Mouse (Mus musculus) left cerebral cortex, postnatal 14 days (tissue): ENCODE data around the gene Ifi205. TPM values are rescaled to one million over a fixed set of nuclear protein-coding genes. Genes with fewer than 3 reads are reported as not detected.
"Not testable (repeated sequence)": the region's sequence is repeated elsewhere in the genome, so short reads cannot be mapped to it uniquely, and the experiment has no call there.

Experiments
- DNase-seq, 2 experiments: peaks; one replicate each; pipeline ENCODE4 v3.0.0; 2021 to 2022; ENCODE audit warnings: low spot score in 2 of 2, mixed read lengths in 1 of 2
- intact Hi-C: fragments of 180-260 bp; cut with DNase I; formaldehyde crosslinking; loops from one replicate; pipeline ENCODE4 v1.15.1; 2025
- long read RNA-seq, 2 experiments: library from polyadenylated mRNA; stranded (forward); transcript quantifications; one replicate each; pipeline ENCODE4 v2.0.0; 2021
- total RNA-seq, 2 experiments: library from RNA; stranded (reverse); gene quantifications; 2 replicates each; pipeline ENCODE4 v1.2.3; 2021

Gene Ifi205
- not detected for total RNA-seq
- long read RNA-seq, experiment 1, result 0 reads
- long read RNA-seq, experiment 2, result 0 reads

DNA sequence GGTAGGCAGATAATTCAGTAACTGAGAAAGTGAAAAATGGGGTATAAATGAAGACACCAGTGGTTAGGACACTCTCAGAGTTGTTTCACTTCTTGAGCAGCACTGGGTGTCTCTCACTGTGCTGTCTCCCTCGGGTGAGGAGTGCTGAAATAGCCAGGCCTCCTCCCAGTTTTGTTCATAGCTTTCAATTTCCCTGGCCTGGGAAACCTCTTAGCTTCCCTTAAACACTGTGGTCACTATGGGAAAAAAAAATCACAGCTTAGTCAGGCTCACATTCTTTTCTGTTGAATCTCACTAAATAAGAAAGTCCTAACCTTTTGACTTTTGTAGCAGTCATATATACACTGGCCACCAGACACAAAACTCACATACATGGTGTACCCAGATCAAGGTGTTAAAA is at the start of gene Ifi205:
Ifi205 (minus strand) TSS at position 113 of the 400 bp plus-strand sequence.
- intact Hi-C loops, result no loop called here
- no peak for DNase-seq

DNA sequence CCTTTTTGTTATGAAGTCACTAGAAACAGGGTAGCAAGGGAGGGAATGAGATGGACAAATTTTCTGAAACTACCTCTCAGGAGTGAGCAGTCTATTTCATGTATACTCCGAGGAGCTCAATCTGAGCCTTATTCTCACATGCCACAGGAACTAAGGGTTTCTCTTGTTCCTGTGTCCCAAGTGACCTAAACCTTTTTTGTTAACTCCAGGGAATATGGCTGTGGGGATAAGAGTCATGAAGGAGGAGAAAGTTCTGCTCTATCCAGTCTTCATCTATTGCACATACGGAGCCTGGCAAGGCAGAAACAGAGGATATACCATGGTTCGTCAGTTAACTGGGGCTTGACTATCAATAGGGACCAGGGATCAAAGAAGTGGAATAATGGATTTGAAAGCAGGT is 34.7 kb upstream of the Ifi205 start, which contains the start of gene Olfr430:
Olfr430 (plus strand) TSS at position 301 of the 400 bp plus-strand sequence.
- DNase-seq, result no peak
- intact Hi-C loops, result no loop called here

DNA sequence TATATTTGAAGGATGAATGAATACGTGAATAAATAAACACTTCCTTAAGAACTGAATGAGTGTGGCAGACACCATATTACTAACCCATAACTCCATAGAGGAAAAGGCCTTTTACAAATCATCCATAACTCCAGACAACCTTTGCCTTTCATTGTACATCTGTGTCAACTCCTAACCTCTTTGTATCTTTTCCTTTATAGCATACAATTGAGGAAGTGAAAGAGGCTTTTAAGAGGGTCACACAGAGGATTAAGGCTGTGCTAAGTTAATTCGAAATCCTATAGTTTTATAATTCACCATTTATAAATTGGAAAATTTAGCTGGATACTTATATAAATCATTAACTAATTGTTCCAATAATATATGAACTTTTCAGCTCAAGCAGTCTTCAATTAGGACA is 23.6 kb upstream of the Ifi205 start:
- DNase-seq, result no peak

DNA sequence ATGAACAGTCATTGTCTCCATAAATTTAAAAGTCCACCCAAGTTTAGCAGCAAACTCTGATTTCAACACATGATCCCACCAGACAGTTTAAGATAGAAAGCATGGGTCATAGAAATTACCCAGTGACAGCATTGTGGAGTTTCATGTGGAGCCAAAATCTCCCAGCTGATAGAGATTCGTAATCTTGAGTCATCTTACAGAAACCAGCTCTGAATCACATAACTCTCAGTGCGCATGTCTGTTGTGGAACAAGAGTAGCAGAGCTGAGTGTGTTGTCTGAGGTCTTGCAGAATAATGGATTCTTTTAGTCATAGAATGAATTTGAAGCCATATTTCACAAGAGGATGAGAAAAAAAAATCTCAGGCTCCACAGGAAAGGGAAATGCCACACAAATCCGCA is 21.4 kb upstream of the Ifi205 start:
- intact Hi-C loops, result no loop called here
- peak; percentile 2 to 10 for DNase-seq

More for the DNA sequence above, 23.6 kb upstream of the Ifi205 start:
- intact Hi-C loops, result no loop called here

DNA sequence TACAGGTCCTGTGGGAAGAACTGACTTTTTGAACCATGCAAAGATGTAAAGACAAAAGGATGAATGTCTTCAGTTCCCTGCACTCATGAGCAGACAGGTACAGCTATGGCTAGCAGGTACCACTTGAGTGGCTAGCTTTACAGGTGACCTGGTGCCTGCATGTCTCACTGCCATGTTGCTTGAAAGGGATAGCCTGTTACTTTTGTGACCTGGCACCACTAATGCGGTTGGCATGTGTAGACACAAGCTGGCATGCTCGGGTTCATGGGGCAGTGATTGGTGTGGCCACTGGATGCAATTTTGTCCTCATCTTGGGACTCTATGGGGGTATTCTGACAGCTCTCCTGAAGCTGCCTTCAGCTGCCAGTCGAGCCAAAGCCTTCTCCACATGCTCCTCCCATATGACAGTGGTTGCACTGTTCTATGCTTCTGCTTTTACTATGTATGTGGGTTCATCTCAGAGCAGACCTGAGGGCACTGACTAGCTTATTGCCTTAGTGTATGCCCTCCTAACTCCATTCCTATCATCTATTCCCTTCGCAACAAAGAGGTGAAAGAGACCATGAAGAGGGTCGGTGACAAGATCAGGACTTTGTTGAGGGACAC is 20.4 kb upstream of the Ifi205 start:
- no peak for DNase-seq
- intact Hi-C loops, result no loop called here

DNA sequence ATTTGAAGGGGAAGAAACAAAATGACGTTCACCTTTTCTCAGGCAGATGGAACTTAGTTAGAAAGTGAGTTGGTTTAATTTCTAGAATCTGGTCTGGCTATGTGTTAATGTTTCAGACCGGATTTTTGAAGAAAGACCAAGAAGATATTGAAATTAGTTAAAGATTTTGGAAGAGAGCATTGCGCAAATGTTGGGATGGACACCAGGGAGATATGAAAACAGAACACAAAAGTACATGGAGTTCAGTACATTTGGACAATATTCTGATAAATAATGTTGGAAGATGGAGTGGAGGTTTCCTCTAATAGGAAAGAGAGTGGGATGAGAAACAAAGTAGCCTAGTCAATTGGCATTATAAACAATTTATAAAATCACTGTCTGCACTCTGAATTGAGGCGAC is 19.9 kb upstream of the Ifi205 start:
- intact Hi-C loops, result no loop called here
- DNase-seq, result no peak

DNA sequence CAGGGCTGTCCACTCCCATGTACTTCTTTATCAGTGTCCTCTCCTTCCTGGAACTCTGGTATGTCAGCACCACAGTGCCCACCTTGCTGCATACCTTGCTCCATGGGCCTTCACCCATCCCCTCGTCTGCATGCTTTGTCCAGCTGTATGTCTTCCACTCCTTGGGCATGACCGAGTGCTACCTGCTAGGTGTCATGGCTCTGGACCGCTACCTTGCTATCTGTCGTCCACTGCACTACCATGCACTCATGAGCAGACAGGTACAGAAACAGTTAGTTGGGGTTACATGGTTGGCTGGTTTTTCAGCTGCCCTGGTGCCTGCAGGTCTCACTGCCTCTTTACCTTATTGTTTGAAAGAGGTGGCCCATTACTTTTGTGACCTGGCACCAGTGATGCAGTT is 18.9 kb upstream of the Ifi205 start:
- intact Hi-C loops, result no loop called here
- DNase-seq, result no peak

DNA sequence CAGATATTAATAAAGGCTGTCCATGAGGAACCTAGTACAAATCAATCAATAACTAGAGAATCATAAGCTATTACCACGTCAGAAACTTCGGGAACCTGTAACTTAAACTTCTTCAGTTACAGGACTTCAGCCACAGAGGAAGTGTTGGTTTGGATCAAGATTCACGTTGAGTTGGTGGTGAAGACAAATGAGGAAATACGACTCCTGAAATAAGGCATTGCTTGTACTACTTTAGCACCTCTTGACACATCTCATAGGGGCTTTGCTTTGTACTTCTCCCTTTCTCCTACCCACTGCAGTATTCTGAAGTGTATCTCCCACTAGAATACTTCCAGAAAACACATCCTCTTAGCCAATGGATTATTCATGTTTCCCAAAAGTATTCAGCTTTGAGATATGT is 17.7 kb upstream of the Ifi205 start:
- DNase-seq, intact Hi-C loops: not testable (repeated sequence)

DNA sequence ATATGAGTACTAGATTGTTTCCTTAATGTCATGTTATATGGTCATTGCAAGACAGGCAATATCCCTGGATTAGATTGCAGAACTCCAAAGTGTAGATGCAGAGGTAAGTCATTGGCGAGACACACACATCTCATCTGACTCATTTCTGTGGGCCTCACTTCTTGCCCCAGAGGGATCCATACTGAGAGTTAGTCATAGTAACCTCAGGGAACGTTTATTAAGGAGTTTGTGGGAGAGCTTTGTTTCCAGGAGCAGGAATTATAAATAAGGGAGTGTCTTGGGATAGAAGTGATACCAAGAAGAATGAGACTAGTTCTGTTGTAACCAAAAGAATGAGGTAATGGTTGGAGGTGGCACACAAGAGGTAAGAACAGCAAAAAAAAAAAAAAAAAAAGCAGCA is 17.3 kb upstream of the Ifi205 start, which contains the start of gene Olfr432:
Olfr432 (plus strand) TSS at position 313 of the 400 bp plus-strand sequence.
- intact Hi-C loops, result no loop called here
- DNase-seq, result no peak

DNA sequence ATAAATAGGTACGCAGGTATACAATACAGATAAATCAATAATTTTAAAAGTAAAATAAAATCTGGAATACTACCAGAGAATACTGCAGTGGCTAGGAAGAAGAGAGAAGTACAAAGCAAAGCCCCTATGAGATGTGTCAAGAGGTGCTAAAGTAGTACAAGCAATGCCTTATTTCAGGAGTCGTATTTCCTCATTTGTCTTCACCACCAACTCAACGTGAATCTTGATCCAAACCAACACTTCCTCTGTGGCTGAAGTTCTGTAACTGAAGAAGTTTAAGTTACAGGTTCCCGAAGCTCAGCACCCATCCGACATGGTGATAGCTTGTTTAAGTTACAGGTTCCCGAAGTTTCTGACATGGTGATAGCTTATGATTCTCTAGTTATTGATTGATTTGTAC is 16.6 kb upstream of the Ifi205 start:
- intact Hi-C loops, DNase-seq: not testable (repeated sequence)

DNA sequence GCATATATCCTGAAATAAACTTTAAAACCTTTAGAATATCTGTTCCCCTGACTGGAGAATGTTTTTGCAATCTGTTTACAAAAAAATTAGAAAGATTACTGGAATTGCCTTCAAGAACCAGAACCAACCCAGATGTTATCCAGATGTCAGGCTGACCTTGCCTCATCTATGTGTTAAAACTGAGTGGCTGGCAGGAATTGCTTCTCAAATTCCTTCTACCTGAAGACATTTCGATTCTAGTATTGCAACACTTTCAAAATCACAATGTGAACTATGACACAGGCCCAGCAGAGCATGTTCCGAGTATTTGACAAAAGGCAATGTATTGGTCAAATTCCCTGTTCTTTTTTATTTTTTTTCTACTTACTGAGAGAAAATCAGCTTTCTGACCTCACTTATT is 12.8 kb upstream of the Ifi205 start:
- intact Hi-C loops, result no loop called here
- no peak for DNase-seq

DNA sequence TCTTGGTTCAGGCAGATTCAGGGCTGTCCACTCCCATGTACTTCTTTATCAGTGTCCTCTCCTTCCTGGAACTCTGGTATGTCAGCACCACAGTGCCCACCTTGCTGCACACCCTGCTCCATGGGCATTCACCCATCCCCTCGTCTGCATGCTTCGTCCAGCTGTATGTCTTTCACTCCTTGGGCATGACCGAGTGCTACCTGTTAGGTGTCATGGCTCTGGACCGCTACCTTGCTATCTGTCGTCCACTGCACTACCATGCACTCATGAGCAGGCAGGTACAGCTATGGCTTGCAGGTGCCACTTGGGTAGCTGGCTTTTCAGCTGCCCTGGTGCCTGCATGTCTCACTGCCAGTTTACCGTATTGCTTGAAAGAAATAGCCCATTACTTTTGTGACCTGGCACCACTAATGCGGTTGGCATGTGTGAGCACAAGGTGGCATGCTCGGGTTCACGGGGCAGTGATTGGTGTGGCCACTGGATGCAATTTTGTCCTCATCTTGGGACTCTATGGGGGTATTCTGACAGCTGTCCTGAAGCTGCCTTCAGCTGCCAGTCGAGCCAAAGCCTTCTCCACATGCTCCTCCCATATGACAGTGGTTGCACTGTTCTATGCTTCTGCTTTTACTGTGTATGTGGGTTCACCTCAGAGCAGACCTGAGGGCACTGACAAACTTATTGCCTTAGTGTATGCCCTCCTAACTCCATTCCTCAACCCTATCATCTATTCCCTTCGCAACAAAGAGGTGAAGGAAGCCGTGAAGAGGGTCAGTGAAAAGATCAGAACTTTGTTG is 10.7 kb upstream of the Ifi205 start:
- DNase-seq, intact Hi-C loops: not testable (repeated sequence)

DNA sequence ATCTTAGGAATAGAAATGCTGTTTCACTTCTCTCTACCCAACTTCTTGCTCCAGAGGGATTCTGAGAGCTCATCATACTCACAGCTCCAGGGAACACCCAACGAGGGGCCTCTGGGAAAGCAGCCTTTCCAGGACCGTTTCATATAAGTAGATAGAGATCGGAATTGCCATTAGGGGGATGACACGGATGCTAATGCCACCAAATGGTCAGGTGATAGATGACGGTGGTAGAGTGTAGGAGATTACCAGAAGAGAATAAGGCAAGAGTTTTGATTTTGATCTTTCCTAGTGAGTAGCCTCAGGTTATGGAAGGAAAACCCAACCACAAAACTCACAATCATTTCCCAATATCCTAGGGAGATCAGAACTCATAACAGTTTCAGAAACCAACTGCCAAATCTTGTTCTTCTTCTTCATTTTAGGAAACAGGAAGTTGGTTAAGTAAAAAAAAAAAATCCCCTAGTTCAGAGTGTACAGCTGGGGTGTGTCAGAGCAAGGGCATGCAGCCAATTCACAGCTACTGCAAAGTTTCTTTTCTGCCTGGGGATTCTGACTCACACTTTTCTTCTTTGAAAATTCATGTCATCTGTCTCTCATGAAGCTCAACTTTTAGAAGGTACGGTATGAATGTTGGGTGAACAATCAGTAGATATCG is 9.0 kb upstream of the Ifi205 start, which contains the start of gene Olfr433:
Olfr433 (plus strand) TSS at position 183 of the 655 bp plus-strand sequence.
- peak; percentile 13 to 19 for DNase-seq
- intact Hi-C loops, result no loop called here

DNA sequence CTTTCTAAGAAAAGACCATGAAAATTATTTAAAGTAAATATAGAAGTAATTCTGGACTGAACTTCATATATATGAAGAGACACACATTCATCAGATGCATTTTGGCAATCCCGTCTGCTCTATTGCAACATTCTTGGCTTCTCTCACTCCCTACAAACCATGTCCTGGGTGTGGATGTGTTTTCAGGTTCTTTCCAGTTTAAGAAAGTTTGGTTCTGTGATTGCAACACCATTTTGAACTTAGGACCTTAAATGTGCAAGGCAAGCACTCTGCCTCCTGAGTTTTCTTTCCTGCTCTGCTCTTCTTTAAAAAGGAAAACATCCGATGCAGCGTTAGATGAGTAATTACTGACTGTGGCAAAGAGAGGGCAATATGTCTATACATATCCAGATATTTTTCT is 6.9 kb upstream of the Ifi205 start:
- intact Hi-C loops, result no loop called here
- no peak for DNase-seq

DNA sequence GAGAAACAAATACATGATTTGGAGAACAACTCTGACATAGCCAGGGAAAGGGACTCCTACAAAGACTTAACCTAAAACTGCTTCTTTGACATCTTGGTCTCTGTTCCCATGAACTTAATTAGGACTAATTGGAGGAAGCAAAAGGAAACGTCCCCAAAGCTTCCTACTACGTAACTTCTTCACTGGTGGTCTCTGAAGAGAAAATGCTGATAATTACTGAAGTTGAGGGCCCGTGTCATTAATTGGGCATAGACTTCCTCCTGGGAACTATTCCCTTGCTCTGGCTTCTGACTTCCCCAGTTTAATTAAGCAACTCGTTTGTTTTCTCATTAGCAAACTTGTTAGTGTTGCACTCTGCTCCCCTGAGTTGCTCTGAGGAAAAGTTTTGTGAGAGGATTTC is 4.2 kb upstream of the Ifi205 start:
- no peak for DNase-seq
- intact Hi-C loops, result no loop called here

DNA sequence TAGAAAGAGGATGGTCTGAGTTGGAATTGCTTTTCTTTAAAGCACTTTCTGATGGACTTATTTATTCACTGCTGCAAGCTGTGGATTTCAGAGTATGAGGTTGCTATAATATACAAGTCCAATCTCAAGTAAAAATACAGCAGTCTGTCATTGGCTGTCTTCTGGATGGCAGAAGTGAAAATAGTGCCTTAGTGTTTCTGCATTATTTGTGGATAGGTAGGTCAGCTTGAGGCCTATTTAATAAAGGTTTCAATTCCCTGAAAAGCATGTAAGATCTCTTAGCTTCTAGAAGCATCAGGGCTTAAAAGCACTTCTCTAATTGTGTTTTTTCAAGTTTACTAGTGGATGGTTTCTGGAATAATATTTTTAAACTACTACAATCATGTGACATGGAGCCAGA is 24.6 kb downstream of the Ifi205 start:
- DNase-seq, intact Hi-C loops: not testable (repeated sequence)

DNA sequence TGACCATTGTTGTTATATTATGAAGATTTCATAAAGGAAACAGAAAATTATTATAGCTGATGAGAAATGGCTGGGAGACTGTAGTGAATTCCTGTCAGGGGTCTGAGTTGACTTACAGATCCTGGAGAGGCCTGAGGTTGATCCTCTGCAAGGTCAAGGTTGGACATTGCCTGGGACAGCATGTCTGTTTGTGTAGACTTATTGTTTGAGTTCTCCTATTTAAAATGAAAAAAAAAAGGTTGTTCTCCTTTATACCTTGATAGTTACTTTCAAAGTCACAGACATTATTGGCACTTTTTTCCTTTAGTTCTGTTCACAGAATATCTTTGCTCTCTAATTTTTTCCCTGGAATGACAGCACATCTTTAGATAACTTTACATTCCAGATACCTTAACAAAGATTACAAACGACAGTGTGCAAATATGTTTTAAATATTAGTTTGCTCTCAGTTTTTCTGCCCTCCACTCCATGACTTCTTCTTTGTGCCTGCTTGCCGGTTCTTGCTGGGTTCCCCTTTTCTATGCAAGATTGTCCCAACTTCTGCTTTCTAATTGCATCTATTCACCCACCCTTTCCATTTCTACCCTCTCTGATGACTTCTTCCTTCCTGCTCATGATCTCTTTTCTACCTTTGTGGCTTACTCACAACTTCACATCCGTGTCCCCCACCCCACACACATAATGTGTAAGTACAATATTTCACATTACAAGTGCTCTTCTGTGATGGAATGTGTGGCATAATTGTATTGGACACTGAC is 27.1 kb downstream of the Ifi205 start:
- intact Hi-C loops, DNase-seq: not testable (repeated sequence)

DNA sequence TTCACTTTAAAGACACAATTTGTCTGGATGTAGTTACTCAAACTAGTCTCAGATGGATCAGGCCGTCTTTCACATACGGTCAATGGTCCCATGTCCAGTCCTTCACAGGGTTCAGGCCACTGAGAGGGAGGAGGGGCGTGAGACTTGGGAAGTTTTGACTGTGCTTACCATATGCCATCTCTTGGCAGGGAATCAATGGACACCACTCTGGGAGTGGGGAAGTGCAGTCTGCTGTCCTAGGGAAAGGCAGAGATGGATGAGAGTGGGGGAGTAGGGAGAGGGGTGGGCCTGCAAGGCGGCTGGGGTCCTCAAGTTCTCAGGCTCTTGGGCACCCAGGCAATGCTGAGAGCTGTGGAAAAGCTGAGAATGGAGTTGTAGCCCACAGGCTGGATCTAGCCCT is 36.6 kb downstream of the Ifi205 start:
- intact Hi-C loops, result no loop called here
- no peak for DNase-seq

DNA sequence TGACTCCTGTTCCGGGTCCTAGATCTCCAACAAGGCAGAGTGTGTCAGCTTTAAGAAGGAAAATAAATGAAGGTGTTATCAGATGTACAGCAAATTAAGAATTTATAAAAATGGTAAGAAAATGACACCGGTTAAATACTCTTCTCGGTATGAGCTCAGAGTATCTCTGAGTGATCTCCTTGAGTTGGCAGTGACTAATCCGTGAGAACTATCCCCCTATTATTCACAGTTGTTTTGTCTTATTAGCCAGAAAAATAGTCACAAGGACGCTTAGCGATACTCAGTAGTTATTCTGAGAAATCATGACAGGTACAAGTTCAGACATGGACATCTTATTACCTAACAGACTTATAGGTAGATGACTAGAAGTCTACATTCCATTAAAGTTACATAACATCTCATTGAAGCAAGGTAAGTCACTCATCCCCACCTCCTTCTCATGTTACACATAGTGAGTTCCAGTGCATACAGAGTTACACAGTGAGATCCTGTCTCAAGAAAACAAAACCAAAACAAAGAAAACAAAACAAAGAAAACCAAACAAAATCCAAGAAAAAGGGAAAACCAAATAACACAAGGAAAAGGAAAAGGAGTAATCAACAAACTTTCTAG is 48.8 kb downstream of the Ifi205 start, which contains the start of gene Ifi202b:
Ifi202b (minus strand) TSS at position 51 of the 612 bp plus-strand sequence.
- DNase-seq, intact Hi-C loops: not testable (repeated sequence)
